Mouse (Mus musculus): Measurements from ENCODE around the gene Phc2. TPM values are rescaled to one million over a fixed set of nuclear protein-coding genes. Genes with fewer than 3 reads are reported as not detected.

Phc2 gene
- polyA plus RNA-seq, 1 experiment = 205 TPM

GRCm38 (mm10) chr4:128784950-128785631 is 130.6 kb downstream of the Phc2 start:
- Histone ChIP-seq H3K36me3 (ENCODE audit: control insufficient read depth, insufficient read depth) (no peaks in the 10 kb centered on the region), H3ac (ENCODE audit: control insufficient read depth, insufficient read length, low read depth) (no peak overlapping the region), H3K4me3 (ENCODE audit: insufficient read depth, poor library complexity, severe bottlenecking) (no peak overlapping the region), H3K79me3 (ENCODE audit: low read depth) (no peaks in the 10 kb centered on the region), H3K27me3 (ENCODE audit: control insufficient read depth, insufficient read depth, insufficient read length) (no peaks in the 10 kb centered on the region), H3K79me2 (ENCODE audit: control insufficient read depth, insufficient read depth) (no peaks in the 10 kb centered on the region)
- no peak for TF ChIP-seq MAX (IDR thresholded peaks at IDR 0.05)
- peak; percentile 16 for TF ChIP-seq USF1 (IDR thresholded peaks at IDR 0.05; ENCODE audit: low read depth)

- H3K4me3 ChIP-seq (ENCODE audit: insufficient read depth, poor library complexity, severe bottlenecking) = no peak overlapping the region
- H3K79me3 ChIP-seq (ENCODE audit: low read depth) = no peaks in the 10 kb centered on the region
- H3K79me2 ChIP-seq (ENCODE audit: control insufficient read depth, insufficient read depth) = no peaks in the 10 kb centered on the region
- H3ac ChIP-seq (ENCODE audit: control insufficient read depth, insufficient read length, low read depth) = no peak overlapping the region
- TF ChIP-seq MYOG (IDR thresholded peaks at IDR 0.05; ENCODE audit: control insufficient read depth, extremely low read depth, insufficient read length) (no peak), MAX (IDR thresholded peaks at IDR 0.05) (no peak), CTCF (IDR thresholded peaks at IDR 0.05; ENCODE audit: control insufficient read depth, insufficient read depth, insufficient read length) (no peak), USF1 (IDR thresholded peaks at IDR 0.05; ENCODE audit: low read depth) (no peak), CEBPB (IDR thresholded peaks at IDR 0.05; ENCODE audit: low read depth) (no peak), FOSL1 (IDR thresholded peaks at IDR 0.05; ENCODE audit: insufficient read depth, low read length, poor library complexity, severe bottlenecking) (no peak), MYOD1 (IDR thresholded peaks at IDR 0.05; ENCODE audit: control insufficient read depth, insufficient read length, low read depth) (no peak)
- no peaks in the 10 kb centered on the region for H3K36me3 ChIP-seq (ENCODE audit: control insufficient read depth, insufficient read depth)
- no peaks in the 10 kb centered on the region for H3K27me3 ChIP-seq (ENCODE audit: control insufficient read depth, insufficient read depth, insufficient read length)
These were observed 131.6 kb downstream of the Phc2 start for GRCm38 (mm10) chr4:128785921-128786654.

- Histone ChIP-seq H3K79me3 (ENCODE audit: low read depth) (no peaks in the 10 kb centered on the region), H3ac (ENCODE audit: control insufficient read depth, insufficient read length, low read depth) (no peak overlapping the region), H3K27me3 (ENCODE audit: control insufficient read depth, insufficient read depth, insufficient read length) (no peaks in the 10 kb centered on the region), H3K4me3 (ENCODE audit: insufficient read depth, poor library complexity, severe bottlenecking) (no peak overlapping the region), H3K79me2 (ENCODE audit: control insufficient read depth, insufficient read depth) (no peaks in the 10 kb centered on the region), H3K36me3 (ENCODE audit: control insufficient read depth, insufficient read depth) (no peaks in the 10 kb centered on the region)
- TF ChIP-seq MAX (IDR thresholded peaks at IDR 0.05) (no peak), MYOD1 (IDR thresholded peaks at IDR 0.05; ENCODE audit: control insufficient read depth, insufficient read length, low read depth) (no peak), MYOG (IDR thresholded peaks at IDR 0.05; ENCODE audit: control insufficient read depth, extremely low read depth, insufficient read length) (no peak), CEBPB (IDR thresholded peaks at IDR 0.05; ENCODE audit: low read depth) (no peak), FOSL1 (IDR thresholded peaks at IDR 0.05; ENCODE audit: insufficient read depth, low read length, poor library complexity, severe bottlenecking) (no peak), USF1 (IDR thresholded peaks at IDR 0.05; ENCODE audit: low read depth) (no peak), CTCF (IDR thresholded peaks at IDR 0.05; ENCODE audit: control insufficient read depth, insufficient read depth, insufficient read length) (no peak)
These were observed 132.8 kb downstream of the Phc2 start for GRCm38 (mm10) chr4:128787023-128787939.

GRCm38 (mm10) chr4:128788108-128788507 is 133.6 kb downstream of the Phc2 start:
- H3K36me3 ChIP-seq (ENCODE audit: control insufficient read depth, insufficient read depth) = no peaks in the 10 kb centered on the region
- no peaks in the 10 kb centered on the region for H3K79me3 ChIP-seq (ENCODE audit: low read depth)
- no peak overlapping the region for H3ac ChIP-seq (ENCODE audit: control insufficient read depth, insufficient read length, low read depth)
- no peak for TF ChIP-seq USF1 (IDR thresholded peaks at IDR 0.05; ENCODE audit: low read depth)
- no peak for TF ChIP-seq FOSL1 (IDR thresholded peaks at IDR 0.05; ENCODE audit: insufficient read depth, low read length, poor library complexity, severe bottlenecking)
- TF ChIP-seq MYOD1 (IDR thresholded peaks at IDR 0.05; ENCODE audit: control insufficient read depth, insufficient read length, low read depth) = no peak
- no peak for TF ChIP-seq CEBPB (IDR thresholded peaks at IDR 0.05; ENCODE audit: low read depth)
- TF ChIP-seq MYOG (IDR thresholded peaks at IDR 0.05; ENCODE audit: control insufficient read depth, extremely low read depth, insufficient read length) = no peak
- no peak for TF ChIP-seq MAX (IDR thresholded peaks at IDR 0.05)
- TF ChIP-seq CTCF (IDR thresholded peaks at IDR 0.05; ENCODE audit: control insufficient read depth, insufficient read depth, insufficient read length) = no peak
- H3K4me3 ChIP-seq (ENCODE audit: insufficient read depth, poor library complexity, severe bottlenecking) = no peak overlapping the region
- no peaks in the 10 kb centered on the region for H3K27me3 ChIP-seq (ENCODE audit: control insufficient read depth, insufficient read depth, insufficient read length)
- no peaks in the 10 kb centered on the region for H3K79me2 ChIP-seq (ENCODE audit: control insufficient read depth, insufficient read depth)

GRCm38 (mm10) chr4:128789646-128790045 is 135.1 kb downstream of the Phc2 start:
- Histone ChIP-seq H3K4me3 (ENCODE audit: insufficient read depth, poor library complexity, severe bottlenecking) (no peak overlapping the region), H3K27me3 (ENCODE audit: control insufficient read depth, insufficient read depth, insufficient read length) (no peaks in the 10 kb centered on the region), H3K79me2 (ENCODE audit: control insufficient read depth, insufficient read depth) (no peaks in the 10 kb centered on the region), H3ac (ENCODE audit: control insufficient read depth, insufficient read length, low read depth) (no peak overlapping the region), H3K36me3 (ENCODE audit: control insufficient read depth, insufficient read depth) (no peaks in the 10 kb centered on the region), H3K79me3 (ENCODE audit: low read depth) (no peaks in the 10 kb centered on the region)
- TF ChIP-seq MYOG (IDR thresholded peaks at IDR 0.05; ENCODE audit: control insufficient read depth, extremely low read depth, insufficient read length) (no peak), CEBPB (IDR thresholded peaks at IDR 0.05; ENCODE audit: low read depth) (no peak), CTCF (IDR thresholded peaks at IDR 0.05; ENCODE audit: control insufficient read depth, insufficient read depth, insufficient read length) (no peak), MYOD1 (IDR thresholded peaks at IDR 0.05; ENCODE audit: control insufficient read depth, insufficient read length, low read depth) (no peak), USF1 (IDR thresholded peaks at IDR 0.05; ENCODE audit: low read depth) (no peak), FOSL1 (IDR thresholded peaks at IDR 0.05; ENCODE audit: insufficient read depth, low read length, poor library complexity, severe bottlenecking) (no peak), MAX (IDR thresholded peaks at IDR 0.05) (no peak)

Measured in C2C12 (cell line).